Mouse (Mus musculus) activated CD4-positive, CD25-positive, alpha-beta regulatory T cell (primary cell): Measurements from ENCODE around the gene Gtdc1. TPM values are rescaled to one million over a fixed set of nuclear protein-coding genes. Genes with fewer than 3 reads are reported as not detected.

ENCODE experiments used
- polyA plus RNA-seq, 2 experiments: library from polyadenylated mRNA; unstranded; fragments of 100-300 nt; shearing (Covaris generic); gene quantifications; one replicate each; pipeline ENCODE4 v1.2.1; 2017

Gene Gtdc1
- polyA plus RNA-seq, result 10 to 100 TPM; 18.4 to 19.9 TPM

GRCm38 (mm10) chr2:44927482-44927811 is at the start of gene Gtdc1:
Gene Gtdc1, minus strand, starts transcription at chr2:44927657.

Other genes starting within 250 kb of the Gtdc1 start
- gene Zeb2, start 189.7 kb upstream of the Gtdc1 start, polyA plus RNA-seq, result 1 to 10 TPM in 1 of 2 experiments, under 1 TPM in 1; 0.45 to 3.9 TPM